Mouse (Mus musculus): ENCODE data around the gene Mettl24. TPM values are rescaled to one million over a fixed set of nuclear protein-coding genes. Genes with fewer than 3 reads are reported as not detected.

Mettl24 gene
- polyA plus RNA-seq, 2 experiments, result 1.4 to 2.5 TPM

- no peaks in the 10 kb centered on the region for H3K4me1 ChIP-seq (ENCODE audit: control insufficient read depth, insufficient read depth, low read length)
- 0 out of 2 replicates have a peak, but pooled peaks cover 3% of the 10 kb centered on the region for H3K9me3 ChIP-seq (ENCODE audit: control insufficient read depth, low read length)
- no peak overlapping the region for H3K4me3 ChIP-seq (replicated peaks; ENCODE audit: low read length)
- no peaks in the 10 kb centered on the region for H3K36me3 ChIP-seq (ENCODE audit: control insufficient read depth, insufficient read depth, low read length)
- WGBS, result 68% methylated on average over 1 of the region's 1 CpGs
- H3K9ac ChIP-seq (ENCODE audit: low read depth, low read length, severe bottlenecking), result no peak overlapping the region
- no peak for DNase-seq (ENCODE audit: low spot score)
- no peaks in the 10 kb centered on the region for H3K27me3 ChIP-seq (ENCODE audit: control insufficient read depth, insufficient read depth, low read length)
- no peak for ATAC-seq (ENCODE audit: low FRiP score, low read depth)
- H3K27ac ChIP-seq (replicated peaks; ENCODE audit: low read depth, low read length), result no peak overlapping the region
- H3K4me2 ChIP-seq (replicated peaks; ENCODE audit: low read depth, low read length, severe bottlenecking), result no peak overlapping the region
- TF ChIP-seq POLR2A (IDR thresholded peaks at IDR 0.05; ENCODE audit: borderline replicate concordance, extremely low read depth, insufficient read depth, insufficient read length), result no peak
Observed at GRCm38 (mm10) chr10:40688873-40689272, 5.8 kb downstream of the Mettl24 start.

- no peak for TF ChIP-seq POLR2A (IDR thresholded peaks at IDR 0.05; ENCODE audit: borderline replicate concordance, extremely low read depth, insufficient read depth, insufficient read length)
- ATAC-seq (ENCODE audit: low FRiP score, low read depth) (no peak), DNase-seq (ENCODE audit: low spot score) (no peak)
- H3K9me3 ChIP-seq (ENCODE audit: control insufficient read depth, low read length), result no peaks in the 10 kb centered on the region
- H3K27me3 ChIP-seq (ENCODE audit: control insufficient read depth, insufficient read depth, low read length), result no peaks in the 10 kb centered on the region
- no peaks in the 10 kb centered on the region for H3K36me3 ChIP-seq (ENCODE audit: control insufficient read depth, insufficient read depth, low read length)
- WGBS, result 54% methylated on average over 4 of the region's 4 CpGs
- no peaks in the 10 kb centered on the region for H3K4me1 ChIP-seq (ENCODE audit: control insufficient read depth, insufficient read depth, low read length)
- no peak overlapping the region for H3K27ac ChIP-seq (replicated peaks; ENCODE audit: low read depth, low read length)
- no peak overlapping the region for H3K9ac ChIP-seq (ENCODE audit: low read depth, low read length, severe bottlenecking)
- no peak overlapping the region for H3K4me2 ChIP-seq (replicated peaks; ENCODE audit: low read depth, low read length, severe bottlenecking)
- no peak overlapping the region for H3K4me3 ChIP-seq (replicated peaks; ENCODE audit: low read length)
Observed at GRCm38 (mm10) chr10:40698652-40699051, 15.6 kb downstream of the Mettl24 start.

- TF ChIP-seq POLR2A (IDR thresholded peaks at IDR 0.05; ENCODE audit: borderline replicate concordance, extremely low read depth, insufficient read depth, insufficient read length), result no peak
- ATAC-seq (ENCODE audit: low FRiP score, low read depth), result no peak
- no peaks in the 10 kb centered on the region for H3K9me3 ChIP-seq (ENCODE audit: control insufficient read depth, low read length)
- no peak overlapping the region for H3K4me2 ChIP-seq (replicated peaks; ENCODE audit: low read depth, low read length, severe bottlenecking)
- no peaks in the 10 kb centered on the region for H3K4me1 ChIP-seq (ENCODE audit: control insufficient read depth, insufficient read depth, low read length)
- H3K4me3 ChIP-seq (replicated peaks; ENCODE audit: low read length), result no peak overlapping the region
- H3K36me3 ChIP-seq (ENCODE audit: control insufficient read depth, insufficient read depth, low read length), result no peaks in the 10 kb centered on the region
- no peak overlapping the region for H3K27ac ChIP-seq (replicated peaks; ENCODE audit: low read depth, low read length)
- WGBS, result 68% methylated on average over 7 of the region's 7 CpGs
- DNase-seq (ENCODE audit: low spot score), result no peak
- H3K27me3 ChIP-seq (ENCODE audit: control insufficient read depth, insufficient read depth, low read length), result no peaks in the 10 kb centered on the region
- no peak overlapping the region for H3K9ac ChIP-seq (ENCODE audit: low read depth, low read length, severe bottlenecking)
Observed at GRCm38 (mm10) chr10:40711127-40711526, 28.0 kb downstream of the Mettl24 start.

- H3K27me3 ChIP-seq (ENCODE audit: control insufficient read depth, insufficient read depth, low read length), result no peaks in the 10 kb centered on the region
- H3K4me1 ChIP-seq (ENCODE audit: control insufficient read depth, insufficient read depth, low read length), result 0 out of 2 replicates have a peak, but pooled peaks cover 2% of the 10 kb centered on the region
- no peak overlapping the region for H3K4me3 ChIP-seq (replicated peaks; ENCODE audit: low read length)
- TF ChIP-seq POLR2A (IDR thresholded peaks at IDR 0.05; ENCODE audit: borderline replicate concordance, extremely low read depth, insufficient read depth, insufficient read length), result no peak
- no peak overlapping the region for H3K4me2 ChIP-seq (replicated peaks; ENCODE audit: low read depth, low read length, severe bottlenecking)
- H3K9ac ChIP-seq (ENCODE audit: low read depth, low read length, severe bottlenecking), result no peak overlapping the region
- WGBS, result 35% methylated on average over 9 of the region's 9 CpGs
- no peaks in the 10 kb centered on the region for H3K9me3 ChIP-seq (ENCODE audit: control insufficient read depth, low read length)
- ATAC-seq (ENCODE audit: low FRiP score, low read depth) (no peak), DNase-seq (ENCODE audit: low spot score) (no peak)
- no peak overlapping the region for H3K27ac ChIP-seq (replicated peaks; ENCODE audit: low read depth, low read length)
- no peaks in the 10 kb centered on the region for H3K36me3 ChIP-seq (ENCODE audit: control insufficient read depth, insufficient read depth, low read length)
Observed at GRCm38 (mm10) chr10:40713018-40713608, 30.0 kb downstream of the Mettl24 start.

- H3K4me3 ChIP-seq (replicated peaks; ENCODE audit: low read length), result no peak overlapping the region
- 0 out of 2 replicates have a peak, but pooled peaks cover 2% of the 10 kb centered on the region for H3K4me1 ChIP-seq (ENCODE audit: control insufficient read depth, insufficient read depth, low read length)
- ATAC-seq (ENCODE audit: low FRiP score, low read depth), result no peak
- no peaks in the 10 kb centered on the region for H3K9me3 ChIP-seq (ENCODE audit: control insufficient read depth, low read length)
- H3K4me2 ChIP-seq (replicated peaks; ENCODE audit: low read depth, low read length, severe bottlenecking), result no peak overlapping the region
- no peak overlapping the region for H3K9ac ChIP-seq (ENCODE audit: low read depth, low read length, severe bottlenecking)
- H3K36me3 ChIP-seq (ENCODE audit: control insufficient read depth, insufficient read depth, low read length), result no peaks in the 10 kb centered on the region
- 80% methylated on average over 9 of the region's 9 CpGs for WGBS
- no peak for TF ChIP-seq POLR2A (IDR thresholded peaks at IDR 0.05; ENCODE audit: borderline replicate concordance, extremely low read depth, insufficient read depth, insufficient read length)
- no peak for DNase-seq (ENCODE audit: low spot score)
- H3K27ac ChIP-seq (replicated peaks; ENCODE audit: low read depth, low read length), result no peak overlapping the region
- no peaks in the 10 kb centered on the region for H3K27me3 ChIP-seq (ENCODE audit: control insufficient read depth, insufficient read depth, low read length)
Observed at GRCm38 (mm10) chr10:40713829-40714228, 30.7 kb downstream of the Mettl24 start.

Measured in limb, embryonic 14.5 days (tissue).